Mouse (Mus musculus) embryonic facial prominence, embryonic 10.5 days (tissue): ENCODE data around the gene Arhgef18. TPM values are rescaled to one million over a fixed set of nuclear protein-coding genes. Genes with fewer than 3 reads are reported as not detected.

Experiments used
- DNase-seq: peaks from one replicate; pipeline ENCODE4 v3.0.0-alpha.2; 2017; ENCODE audit warnings: low spot score
- H3K27ac ChIP-seq: fragments of 300-500 bp; sonication (generic); replicated peaks from 2 replicates; pipeline ENCODE4 v1.5.1; 2016; ENCODE audit warnings: mild to moderate bottlenecking
- H3K27me3 ChIP-seq: fragments of 300-500 bp; sonication (generic); replicated peaks from 2 replicates; pipeline ENCODE4 v1.6.1; 2016; ENCODE audit warnings: low read depth, mild to moderate bottlenecking; ENCODE audit not compliant: poor library complexity, severe bottlenecking
- H3K36me3 ChIP-seq: fragments of 300-500 bp; sonication (generic); replicated peaks from 2 replicates; pipeline ENCODE4 v1.6.1; 2016; ENCODE audit warnings: mild to moderate bottlenecking, moderate library complexity
- H3K4me1 ChIP-seq: fragments of 300-500 bp; sonication (generic); 2 replicates; pipeline ENCODE4 v1.6.1; 2016
- H3K4me3 ChIP-seq: fragments of 300-500 bp; sonication (generic); 2 replicates; pipeline ENCODE4 v1.5.1; 2016; ENCODE audit warnings: mild to moderate bottlenecking, moderate library complexity
- H3K9me3 ChIP-seq: fragments of 300-500 bp; sonication (generic); 2 replicates; pipeline ENCODE4 v1.6.1; 2016; ENCODE audit warnings: mild to moderate bottlenecking
- WGBS: fragments of 180-500 bp; shearing (Covaris S2); methylation state at CpG from one replicate; pipeline ENCODE4 v1.1.7; 2016; 5-methylcytosine and 5-hydroxymethylcytosine counted together
- polyA plus RNA-seq: library from polyadenylated mRNA; unstranded; fragments of >200 nt; fragmentation: Nextera tagmentation; extraction: Ambion mirVana; gene quantifications from 2 replicates; pipeline ENCODE4 v1.2.1, GENCODE M21; 2016

Gene Arhgef18
- 9.5 and 9.6 TPM in 2 replicates for polyA plus RNA-seq

GRCm38 (mm10) chr8:3392771-3393710 is at the start of gene Arhgef18:
Arhgef18 (plus strand) TSS chr8:3393006.
- Histone ChIP-seq H3K4me1 (peaks cover 29% of the 10 kb centered on the region), H3K9me3 (no peaks in the 10 kb centered on the region), H3K27ac (peak within 1 kb of the TSS; percentile 86), H3K4me3 (peak within 1 kb of the TSS; percentile 89), H3K36me3 (0 out of 2 replicates have a peak, but pooled peaks cover 11% of the 10 kb centered on the region), H3K27me3 (no peaks in the 10 kb centered on the region)
- WGBS = under 1% methylated on average over 48 of the region's 48 CpGs
- peak; percentile 90 for DNase-seq

- 95% methylated on average over 6 of the region's 6 CpGs for WGBS
- DNase-seq = no peak
- no peak overlapping the region for H3K27ac ChIP-seq
- no peaks in the 10 kb centered on the region for H3K36me3 ChIP-seq
- H3K27me3 ChIP-seq = no peaks in the 10 kb centered on the region
- H3K4me3 ChIP-seq = no peak overlapping the region
- H3K9me3 ChIP-seq = no peaks in the 10 kb centered on the region
- no peaks in the 10 kb centered on the region for H3K4me1 ChIP-seq
Measured at GRCm38 (mm10) chr8:3345337-3345736, 47.5 kb upstream of the Arhgef18 start.

GRCm38 (mm10) chr8:3346691-3347413 is 46.0 kb upstream of the Arhgef18 start:
- no peaks in the 10 kb centered on the region for H3K36me3 ChIP-seq
- no peaks in the 10 kb centered on the region for H3K9me3 ChIP-seq

GRCm38 (mm10) chr8:3348142-3348823 is 44.5 kb upstream of the Arhgef18 start:
- 59% methylated on average over 13 of the region's 13 CpGs for WGBS
- DNase-seq = no peak
- Histone ChIP-seq H3K4me1 (no peaks in the 10 kb centered on the region), H3K9me3 (no peaks in the 10 kb centered on the region), H3K36me3 (no peaks in the 10 kb centered on the region), H3K27ac (no peak overlapping the region), H3K27me3 (no peaks in the 10 kb centered on the region), H3K4me3 (no peak overlapping the region)

More at GRCm38 (mm10) chr8:3346691-3347413, 46.0 kb upstream of the Arhgef18 start:
- no peak for DNase-seq
- no peak overlapping the region for H3K27ac ChIP-seq
- 88% methylated on average over 5 of the region's 5 CpGs for WGBS
- no peak overlapping the region for H3K4me3 ChIP-seq
- no peaks in the 10 kb centered on the region for H3K27me3 ChIP-seq
- H3K4me1 ChIP-seq = no peaks in the 10 kb centered on the region

GRCm38 (mm10) chr8:3350747-3351146 is 42.1 kb upstream of the Arhgef18 start:
- no peaks in the 10 kb centered on the region for H3K27me3 ChIP-seq
- DNase-seq = no peak
- no peaks in the 10 kb centered on the region for H3K4me1 ChIP-seq
- 78% methylated on average over 6 of the region's 6 CpGs for WGBS
- H3K9me3 ChIP-seq = no peaks in the 10 kb centered on the region
- no peak overlapping the region for H3K4me3 ChIP-seq
- no peak overlapping the region for H3K27ac ChIP-seq
- no peaks in the 10 kb centered on the region for H3K36me3 ChIP-seq

GRCm38 (mm10) chr8:3352715-3353114 is 40.1 kb upstream of the Arhgef18 start:
- Histone ChIP-seq H3K27ac (no peak overlapping the region), H3K4me1 (no peaks in the 10 kb centered on the region), H3K4me3 (no peak overlapping the region), H3K27me3 (no peaks in the 10 kb centered on the region), H3K9me3 (no peaks in the 10 kb centered on the region), H3K36me3 (no peaks in the 10 kb centered on the region)
- no peak for DNase-seq
- 85% methylated on average over 6 of the region's 6 CpGs for WGBS

- DNase-seq = no peak
- WGBS = 82% methylated on average over 13 of the region's 13 CpGs
Measured at GRCm38 (mm10) chr8:3353189-3353810, 39.5 kb upstream of the Arhgef18 start, which contains the start of gene A430078G23Rik. A430078G23Rik (plus strand) TSS chr8:3353415.

GRCm38 (mm10) chr8:3353811-3354442 is 38.9 kb upstream of the Arhgef18 start:
- no peak for DNase-seq
- no peaks in the 10 kb centered on the region for H3K36me3 ChIP-seq
- no peak overlapping the region for H3K27ac ChIP-seq
- H3K4me1 ChIP-seq = no peaks in the 10 kb centered on the region
- H3K4me3 ChIP-seq = no peak overlapping the region
- no peaks in the 10 kb centered on the region for H3K9me3 ChIP-seq
- 74% methylated on average over 6 of the region's 6 CpGs for WGBS
- no peaks in the 10 kb centered on the region for H3K27me3 ChIP-seq

More at GRCm38 (mm10) chr8:3353189-3353810, 39.5 kb upstream of the Arhgef18 start, which contains the start of gene A430078G23Rik:
- Histone ChIP-seq H3K9me3 (no peaks in the 10 kb centered on the region), H3K4me3 (no peak within 1 kb of the TSS), H3K27me3 (no peaks in the 10 kb centered on the region), H3K4me1 (no peaks in the 10 kb centered on the region), H3K36me3 (no peaks in the 10 kb centered on the region), H3K27ac (no peak within 1 kb of the TSS)

- Histone ChIP-seq H3K36me3 (no peaks in the 10 kb centered on the region), H3K4me3 (no peak overlapping the region), H3K4me1 (no peaks in the 10 kb centered on the region), H3K9me3 (no peaks in the 10 kb centered on the region), H3K27ac (no peak overlapping the region), H3K27me3 (no peaks in the 10 kb centered on the region)
- no peak for DNase-seq
- 67% methylated on average over 5 of the region's 5 CpGs for WGBS
Measured at GRCm38 (mm10) chr8:3354443-3354812, 38.4 kb upstream of the Arhgef18 start.

GRCm38 (mm10) chr8:3355586-3355985 is 37.2 kb upstream of the Arhgef18 start:
- 84% methylated on average over 6 of the region's 6 CpGs for WGBS
- no peaks in the 10 kb centered on the region for H3K36me3 ChIP-seq
- no peak overlapping the region for H3K27ac ChIP-seq
- no peaks in the 10 kb centered on the region for H3K4me1 ChIP-seq
- no peak for DNase-seq
- no peaks in the 10 kb centered on the region for H3K27me3 ChIP-seq
- no peak overlapping the region for H3K4me3 ChIP-seq
- H3K9me3 ChIP-seq = no peaks in the 10 kb centered on the region

- H3K4me1 ChIP-seq = no peaks in the 10 kb centered on the region
- WGBS = 10% methylated on average over 4 of the region's 4 CpGs
- no peak overlapping the region for H3K4me3 ChIP-seq
- no peaks in the 10 kb centered on the region for H3K36me3 ChIP-seq
- no peaks in the 10 kb centered on the region for H3K27me3 ChIP-seq
- no peak overlapping the region for H3K27ac ChIP-seq
- DNase-seq = peak; percentile 86
- H3K9me3 ChIP-seq = no peaks in the 10 kb centered on the region
Measured at GRCm38 (mm10) chr8:3358060-3358459, 34.7 kb upstream of the Arhgef18 start.
